Mouse (Mus musculus): ENCODE measurements around the gene Tlx3.

DNA sequence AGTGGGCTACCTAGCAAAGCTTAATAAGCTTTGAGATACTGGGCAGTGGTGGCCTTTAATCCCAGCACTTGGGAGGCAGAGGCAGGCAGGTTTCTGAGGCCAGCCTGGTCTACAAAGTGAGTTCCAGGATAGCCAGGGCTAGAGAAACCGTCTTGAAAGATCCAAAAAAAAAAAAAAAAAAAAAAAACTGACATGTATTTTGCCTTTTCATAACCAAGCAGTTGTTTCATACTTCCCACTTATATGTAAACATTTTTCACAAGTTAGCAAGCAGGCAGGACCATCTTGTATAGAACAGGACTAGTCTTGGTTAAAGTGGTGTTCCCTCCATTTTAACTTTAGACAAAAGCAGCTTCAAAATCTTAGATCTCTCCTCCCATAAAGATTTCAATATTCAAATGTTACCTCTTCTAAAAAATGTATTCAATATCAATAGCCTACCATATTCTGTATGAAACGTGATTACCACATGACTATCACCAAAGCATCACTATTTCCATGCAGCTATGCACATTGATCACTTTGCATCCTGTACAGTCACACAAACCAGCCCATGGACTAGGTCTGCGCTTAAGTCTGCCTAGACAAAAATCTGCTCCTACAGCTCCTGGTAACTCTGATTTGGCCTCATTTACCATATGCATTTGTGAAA lies 52.1 kb downstream of the Tlx3 start:
- no peak for TF ChIP-seq CTCF (IDR thresholded peaks at IDR 0.05)
- TF ChIP-seq EP300 (IDR thresholded peaks at IDR 0.05): no peak

All from lung, postnatal 0 days (tissue).